Mouse (Mus musculus) gonadal fat pad, adult 2 months (tissue): ENCODE data around the gene Pex16. TPM values are rescaled to one million over a fixed set of nuclear protein-coding genes. Genes with fewer than 3 reads are reported as not detected.

Source experiments
- DNase-seq: peaks from one replicate; pipeline ENCODE4 v3.0.0-alpha.2; 2012; ENCODE audit warnings: low read depth
- polyA plus RNA-seq: library from polyadenylated mRNA; depleted of rRNA; stranded (reverse); fragments of >200 nt; gene quantifications from 2 replicates; pipeline ENCODE4 v1.2.3, GENCODE M21; 2012; rRNA removed

Pex16 gene
- polyA plus RNA-seq, 1 experiment = 180 TPM

DNA sequence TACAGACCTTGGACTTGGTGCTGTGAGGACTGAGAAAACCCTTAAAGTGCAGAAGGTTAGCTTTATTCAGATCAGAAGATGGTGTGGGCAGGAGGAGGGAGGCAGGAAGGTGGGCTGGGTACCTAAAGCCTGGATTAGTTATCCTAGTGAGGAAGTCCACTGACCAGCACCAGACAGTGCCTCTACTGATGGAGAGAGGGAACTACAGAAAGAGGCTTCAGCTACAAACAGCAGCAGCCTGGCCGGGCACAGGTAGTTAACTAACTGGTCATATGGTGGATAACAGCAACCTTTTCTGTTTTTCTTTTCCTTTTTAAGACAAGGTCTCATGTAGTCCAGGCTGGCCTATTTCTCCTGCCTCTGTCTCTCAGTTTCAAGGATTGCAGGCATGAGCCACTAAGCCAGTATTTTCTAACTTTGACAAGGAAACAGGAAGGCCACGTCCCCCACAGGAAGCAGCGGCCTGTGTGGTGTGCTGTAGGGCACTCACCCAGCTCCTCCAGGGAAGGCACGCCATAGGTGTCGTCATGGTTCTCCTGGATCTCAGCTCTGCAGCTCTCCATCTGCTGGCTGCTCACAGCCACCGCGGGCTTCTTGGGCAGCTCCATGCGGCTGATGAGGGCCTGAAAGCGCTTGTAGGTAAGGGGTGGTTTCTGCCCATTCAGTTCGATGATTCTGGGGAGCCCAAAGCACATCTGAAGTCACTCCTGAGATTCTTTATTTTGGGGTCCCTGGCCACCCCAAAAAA is 48.1 kb downstream of the Pex16 start:
- DNase-seq = no peak

GRCm38 (mm10) chr2:92423156-92423555 is 48.7 kb downstream of the Pex16 start:
- no peak for DNase-seq

DNA sequence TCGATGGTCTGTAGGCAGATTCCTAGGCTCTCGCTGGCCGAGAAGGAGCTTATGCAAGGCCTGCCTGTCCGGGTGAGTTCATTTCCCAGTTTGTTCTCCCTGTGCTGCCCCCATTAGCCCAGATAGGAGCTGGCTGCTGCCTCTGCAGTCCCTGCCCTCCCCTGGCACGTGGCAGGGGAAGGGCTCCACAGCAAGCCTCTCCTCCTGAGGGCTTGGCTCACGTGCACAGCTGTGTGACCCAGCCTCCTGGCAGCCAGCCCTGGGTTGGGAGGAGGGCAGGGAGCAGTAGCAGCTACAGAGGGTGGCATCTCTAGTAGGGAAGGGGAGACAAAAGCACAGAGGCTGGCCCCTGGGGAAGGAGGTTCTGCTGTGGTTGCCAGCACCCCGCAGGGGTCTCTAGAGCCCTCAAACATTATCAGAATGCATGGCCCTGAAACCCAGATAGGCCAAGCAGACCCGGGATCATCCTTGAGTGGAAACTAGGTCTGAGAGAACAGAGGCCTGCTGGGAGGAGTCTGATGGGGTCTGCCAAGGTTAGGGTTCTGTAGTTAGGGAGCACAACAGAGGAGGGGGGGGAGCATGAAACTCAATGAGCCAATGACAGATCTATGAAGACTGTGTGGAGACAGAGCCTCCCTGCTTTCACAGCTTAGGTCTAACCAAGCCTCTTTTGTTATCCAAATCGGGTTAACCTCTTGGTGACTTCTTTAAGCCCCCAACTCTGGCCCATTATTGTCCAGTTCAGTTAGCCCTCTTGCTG is 49.4 kb downstream of the Pex16 start:
- no peak for DNase-seq

GRCm38 (mm10) chr2:92424462-92425308 is 50.2 kb downstream of the Pex16 start:
- no peak for DNase-seq

- DNase-seq = no peak
Measured at GRCm38 (mm10) chr2:92425366-92425765, 50.9 kb downstream of the Pex16 start.

DNA sequence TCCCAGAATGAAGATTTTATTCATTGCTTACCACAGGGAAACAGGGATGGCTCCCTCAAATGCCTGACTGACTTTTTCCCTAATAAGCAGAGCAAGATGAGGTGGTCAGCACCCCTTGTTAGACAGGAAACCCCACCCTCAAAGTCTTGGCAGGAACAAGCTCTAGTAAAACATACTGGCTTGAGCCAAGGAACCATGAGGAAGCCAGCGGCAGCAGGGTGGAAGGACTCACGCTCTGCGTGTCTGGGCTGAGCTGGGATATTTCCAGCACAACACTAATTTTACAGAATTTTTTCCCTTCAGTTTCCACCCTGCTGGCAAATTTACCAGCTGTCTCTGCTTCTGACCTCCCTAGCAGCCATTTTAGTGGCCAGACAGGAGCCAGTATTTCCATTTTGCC is 52.0 kb downstream of the Pex16 start:
- DNase-seq = no peak

DNA sequence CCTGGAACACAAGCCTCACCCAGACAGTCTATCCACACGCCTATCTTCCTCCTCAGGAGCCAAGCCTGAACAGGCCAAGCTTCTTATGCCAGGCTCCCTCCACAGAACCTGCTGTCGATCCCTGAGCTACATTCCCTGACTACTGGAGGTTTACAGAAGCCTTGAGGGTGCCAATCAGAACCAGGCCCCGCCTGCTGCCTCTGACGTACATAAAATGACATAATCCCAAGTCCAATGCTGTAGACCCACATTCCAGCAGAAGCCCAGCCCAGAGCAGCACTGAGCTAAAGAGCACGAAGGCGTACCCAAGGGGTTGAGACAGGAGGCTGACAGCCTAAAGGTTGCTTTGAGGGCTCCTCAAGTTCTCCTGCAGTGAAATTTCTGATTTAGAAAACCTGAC is 53.4 kb downstream of the Pex16 start:
- DNase-seq = no peak

- DNase-seq = no peak
Measured at GRCm38 (mm10) chr2:92430089-92430488, 55.6 kb downstream of the Pex16 start.

Other genes with a start within 250 kb of the Pex16 start
- gene Large2, start 193 bp downstream of the Pex16 start, polyA plus RNA-seq = 22.6 and 27.0 TPM in 2 replicates
- gene 1700029I15Rik, start 7.9 kb downstream of the Pex16 start, polyA plus RNA-seq = 6.0 and 7.5 TPM in 2 replicates
- 13.6 and 18.1 TPM in 2 replicates for gene Mapk8ip1, start 26.6 kb downstream of the Pex16 start, polyA plus RNA-seq
- 28.7 and 30.9 TPM in 2 replicates for gene Cry2, start 59.4 kb downstream of the Pex16 start, polyA plus RNA-seq
- 43.0 and 57.1 TPM in 2 replicates for gene Slc35c1, start 85.9 kb downstream of the Pex16 start, polyA plus RNA-seq
- gene Chst1, start 225.0 kb downstream of the Pex16 start, polyA plus RNA-seq = 43.6 and 77.9 TPM in 2 replicates